Mouse (Mus musculus) testis, adult 2 months (tissue): ENCODE results near the gene Map1b.

Source experiments
- CTCF ChIP-seq: fragments of 200-500 bp; IDR thresholded peaks from 2 replicates; pipeline ENCODE4 v1.5.1; 2012; ENCODE audit warnings: low read depth, mild to moderate bottlenecking, inconsistent platforms, low read length, moderate library complexity; ENCODE audit not compliant: control insufficient read depth, insufficient read depth, insufficient replicate concordance
- POLR2A ChIP-seq: fragments of 200-500 bp; IDR thresholded peaks from 2 replicates; pipeline ENCODE4 v1.6.1; 2012; ENCODE audit warnings: low read depth, mild to moderate bottlenecking, inconsistent platforms, low read length, moderate library complexity; ENCODE audit not compliant: control insufficient read depth

- TF ChIP-seq CTCF (no peak), POLR2A (no peak)
Observed at GRCm38 (mm10) chr13:99448278-99448677, 68.1 kb downstream of the Map1b start.
